Mouse (Mus musculus) liver, embryonic 13.5 days (tissue): Measurements from ENCODE around the gene Tbc1d4. TPM values are rescaled to one million over a fixed set of nuclear protein-coding genes. Genes with fewer than 3 reads are reported as not detected.

Source experiments
- ATAC-seq: fragments of 200-750 bp; cut with Nextera tagmentation; 2 replicates; pipeline ENCODE4 v1.8.0; 2017; ENCODE audit warnings: low read depth, mild to moderate bottlenecking, moderate number of reproducible peaks, moderate library complexity
- DNase-seq: peaks from one replicate; pipeline ENCODE4 v3.0.0; 2022
- H3K27ac ChIP-seq: fragments of 300-500 bp; sonication (generic); 2 replicates; pipeline ENCODE4 v1.5.1; 2015; ENCODE audit warnings: moderate library complexity, mild to moderate bottlenecking, inconsistent platforms
- H3K27me3 ChIP-seq: fragments of 300-500 bp; sonication (generic); 2 replicates; pipeline ENCODE4 v1.6.1; 2015; ENCODE audit warnings: mild to moderate bottlenecking, inconsistent platforms
- H3K36me3 ChIP-seq: fragments of 300-500 bp; sonication (generic); 2 replicates; pipeline ENCODE4 v1.6.1; 2015; ENCODE audit warnings: mild to moderate bottlenecking, inconsistent platforms
- H3K4me1 ChIP-seq: fragments of 300-500 bp; sonication (generic); replicated peaks from 2 replicates; pipeline ENCODE4 v1.6.1; 2015; ENCODE audit warnings: inconsistent platforms
- H3K4me2 ChIP-seq: fragments of 300-500 bp; sonication (generic); 2 replicates; pipeline ENCODE4 v1.6.1; 2015; ENCODE audit warnings: inconsistent platforms, mild to moderate bottlenecking, moderate library complexity
- H3K4me3 ChIP-seq: fragments of 300-500 bp; sonication (generic); replicated peaks from 2 replicates; pipeline ENCODE4 v1.5.1; 2015; ENCODE audit warnings: mild to moderate bottlenecking, inconsistent platforms
- H3K9ac ChIP-seq: fragments of 300-500 bp; sonication (generic); 2 replicates; pipeline ENCODE4 v1.6.1; 2015; ENCODE audit warnings: mild to moderate bottlenecking, inconsistent platforms
- H3K9me3 ChIP-seq: fragments of 300-500 bp; sonication (generic); replicated peaks from 2 replicates; pipeline ENCODE4 v1.6.1; 2016; ENCODE audit warnings: inconsistent platforms
- WGBS: fragments of 180-500 bp; shearing (Covaris S2); methylation state at CpG from one replicate; pipeline ENCODE4 v1.1.7; 2015; ENCODE audit not compliant: insufficient replicate concordance; 5-methylcytosine and 5-hydroxymethylcytosine counted together
- polyA plus RNA-seq: library from polyadenylated mRNA; unstranded; fragments of >200 nt; fragmentation: Nextera tagmentation; extraction: Ambion mirVana; gene quantifications from 2 replicates; pipeline ENCODE4 v1.2.1, GENCODE M21; 2015

Gene Tbc1d4
- polyA plus RNA-seq, 1 experiment from 2014 or later: 1.7 TPM

- H3K9ac ChIP-seq: no peak overlapping the region
- DNase-seq: no peak
- no peaks in the 10 kb centered on the region for H3K36me3 ChIP-seq
- H3K27ac ChIP-seq: no peak overlapping the region
- H3K27me3 ChIP-seq: no peaks in the 10 kb centered on the region
- no peak overlapping the region for H3K4me2 ChIP-seq
- WGBS: 35% methylated on average over 6 of the region's 6 CpGs
- no peaks in the 10 kb centered on the region for H3K4me1 ChIP-seq
- H3K4me3 ChIP-seq: no peak overlapping the region
- no peaks in the 10 kb centered on the region for H3K9me3 ChIP-seq
- no peak for ATAC-seq
Observed at GRCm38 (mm10) chr14:101452915-101453314, 156.1 kb downstream of the Tbc1d4 start.

- no peak overlapping the region for H3K4me2 ChIP-seq
- H3K9me3 ChIP-seq: no peaks in the 10 kb centered on the region
- no peak overlapping the region for H3K27ac ChIP-seq
- no peaks in the 10 kb centered on the region for H3K27me3 ChIP-seq
- no peak overlapping the region for H3K9ac ChIP-seq
- H3K4me1 ChIP-seq: no peaks in the 10 kb centered on the region
- ATAC-seq: no peak
- no peak for DNase-seq
- 61% methylated on average over 4 of the region's 4 CpGs for WGBS
- no peak overlapping the region for H3K4me3 ChIP-seq
- H3K36me3 ChIP-seq: no peaks in the 10 kb centered on the region
Observed at GRCm38 (mm10) chr14:101447857-101448256, 161.1 kb downstream of the Tbc1d4 start.

- 56% methylated on average over 5 of the region's 5 CpGs for WGBS
- H3K4me1 ChIP-seq: no peaks in the 10 kb centered on the region
- H3K4me2 ChIP-seq: no peak overlapping the region
- DNase-seq (no peak), ATAC-seq (no peak)
- H3K36me3 ChIP-seq: no peaks in the 10 kb centered on the region
- no peaks in the 10 kb centered on the region for H3K9me3 ChIP-seq
- H3K27ac ChIP-seq: no peak overlapping the region
- no peaks in the 10 kb centered on the region for H3K27me3 ChIP-seq
- no peak overlapping the region for H3K9ac ChIP-seq
- H3K4me3 ChIP-seq: no peak overlapping the region
Observed at GRCm38 (mm10) chr14:101445205-101445604, 163.8 kb downstream of the Tbc1d4 start.

GRCm38 (mm10) chr14:101437925-101438324 is 171.1 kb downstream of the Tbc1d4 start:
- ATAC-seq (no peak), DNase-seq (no peak)
- Histone ChIP-seq H3K27me3 (no peaks in the 10 kb centered on the region), H3K4me2 (no peak overlapping the region), H3K9ac (no peak overlapping the region), H3K36me3 (no peaks in the 10 kb centered on the region), H3K9me3 (no peaks in the 10 kb centered on the region), H3K4me1 (no peaks in the 10 kb centered on the region), H3K27ac (no peak overlapping the region), H3K4me3 (no peak overlapping the region)
- 63% methylated on average over 3 of the region's 3 CpGs for WGBS

GRCm38 (mm10) chr14:101430536-101430935 is 178.5 kb downstream of the Tbc1d4 start:
- Histone ChIP-seq H3K9ac (no peak overlapping the region), H3K4me2 (no peak overlapping the region), H3K4me1 (no peaks in the 10 kb centered on the region), H3K36me3 (no peaks in the 10 kb centered on the region), H3K27ac (no peak overlapping the region), H3K4me3 (no peak overlapping the region), H3K9me3 (no peaks in the 10 kb centered on the region), H3K27me3 (no peaks in the 10 kb centered on the region)
- 71% methylated on average over 5 of the region's 5 CpGs for WGBS
- DNase-seq (no peak), ATAC-seq (no peak)

- Histone ChIP-seq H3K4me2 (no peak overlapping the region), H3K9ac (no peak overlapping the region), H3K27me3 (no peaks in the 10 kb centered on the region), H3K9me3 (no peaks in the 10 kb centered on the region), H3K4me1 (no peaks in the 10 kb centered on the region), H3K4me3 (no peak overlapping the region), H3K36me3 (no peaks in the 10 kb centered on the region), H3K27ac (no peak overlapping the region)
- DNase-seq: no peak
- no peak for ATAC-seq
- WGBS: 45% methylated on average over 3 of the region's 3 CpGs
Observed at GRCm38 (mm10) chr14:101428805-101429516, 180.0 kb downstream of the Tbc1d4 start.

GRCm38 (mm10) chr14:101417679-101418078 is 191.3 kb downstream of the Tbc1d4 start:
- Histone ChIP-seq H3K4me1 (no peaks in the 10 kb centered on the region), H3K27ac (no peak overlapping the region), H3K36me3 (no peaks in the 10 kb centered on the region), H3K9me3 (no peaks in the 10 kb centered on the region), H3K4me3 (no peak overlapping the region), H3K27me3 (no peaks in the 10 kb centered on the region), H3K9ac (no peak overlapping the region), H3K4me2 (no peak overlapping the region)
- WGBS: 72% methylated on average over 2 of the region's 2 CpGs
- DNase-seq (no peak), ATAC-seq (no peak)

Other genes starting within 250 kb of the Tbc1d4 start
- gene Commd6, start 31.5 kb upstream of the Tbc1d4 start, polyA plus RNA-seq: 60.8 and 61.0 TPM in 2 replicates
- gene Uchl3, start 44.8 kb upstream of the Tbc1d4 start, polyA plus RNA-seq: 99.0 and 106 TPM in 2 replicates
- gene Gm9922, start 120.6 kb upstream of the Tbc1d4 start, polyA plus RNA-seq: not detected in 2 replicates
- gene Lmo7, start 120.8 kb upstream of the Tbc1d4 start, polyA plus RNA-seq: 1.4 and 2.8 TPM in 2 replicates